Mouse (Mus musculus) frontal cortex, postnatal 25 days (tissue): Measurements from ENCODE around the gene Thy1.

ENCODE experiments used
- DNase-seq, 2 experiments: peaks; one replicate each; pipeline ENCODE4 v3.0.0; 2022; ENCODE audit warnings: low spot score in 2 of 2

Thy1 gene

DNA sequence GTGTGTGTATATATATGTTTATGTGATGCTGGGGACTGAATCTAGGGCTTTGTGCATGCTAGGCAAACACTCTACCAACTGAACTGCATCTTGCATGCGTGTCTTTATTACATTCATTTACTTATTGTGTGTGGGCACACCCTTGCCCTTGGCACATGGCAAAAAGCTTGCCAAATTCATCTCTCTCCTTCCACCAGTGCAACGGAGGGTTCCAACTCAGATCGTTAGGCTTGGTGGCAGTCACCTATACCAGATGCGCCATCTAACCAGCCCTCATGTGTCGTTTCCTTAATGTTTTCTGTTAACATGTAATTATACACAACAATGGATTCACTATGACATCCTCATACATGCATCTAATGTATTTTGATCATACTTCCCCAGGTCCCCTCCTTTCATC lies 39.1 kb downstream of the Thy1 start:
- DNase-seq: no peak

- no peak for DNase-seq
These were observed 40.4 kb downstream of the Thy1 start for GRCm38 (mm10) chr9:44083392-44084121.

DNA sequence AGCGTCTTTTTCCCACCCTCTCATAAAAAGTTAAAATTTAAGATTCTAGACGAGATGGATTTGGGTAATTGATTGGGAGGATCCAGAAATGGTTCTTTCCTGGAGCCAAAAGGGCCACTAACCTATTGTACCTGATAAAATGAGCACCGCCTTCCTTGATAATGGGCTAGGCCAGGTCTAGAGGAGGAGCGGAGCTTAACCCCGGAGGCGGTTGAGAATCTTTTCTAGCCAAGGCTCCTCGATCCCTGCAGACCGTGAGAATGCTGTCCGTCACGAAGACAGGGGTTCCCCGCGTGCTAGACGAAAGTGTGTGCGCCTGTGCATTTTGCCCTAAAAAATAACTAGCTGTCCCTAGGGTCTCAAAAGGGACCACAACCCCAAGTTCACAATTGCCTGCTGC lies 41.1 kb downstream of the Thy1 start:
- no peak for DNase-seq

- peak; percentile 73 to 85 for DNase-seq
These were observed 41.6 kb downstream of the Thy1 start for GRCm38 (mm10) chr9:44084659-44085229.

DNA sequence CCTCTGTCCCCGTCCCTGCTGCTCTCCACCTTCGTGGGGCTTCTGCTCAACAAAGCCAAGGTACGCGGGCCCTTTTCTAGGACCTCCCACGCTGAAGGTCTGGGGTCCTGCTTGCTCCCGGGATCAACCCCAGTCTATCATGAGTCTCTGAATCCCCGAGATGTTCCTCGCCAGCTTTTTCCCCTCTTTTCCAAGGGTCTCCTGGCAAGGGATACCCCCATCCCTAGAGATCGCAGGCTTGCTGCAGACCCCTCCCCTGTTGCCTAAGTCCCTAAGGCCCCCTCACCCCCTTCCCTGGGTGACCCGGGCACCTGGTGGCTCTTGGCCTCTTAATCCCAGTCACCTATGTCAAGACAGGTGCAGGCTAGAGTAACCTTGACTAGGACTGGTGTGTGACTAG lies 42.1 kb downstream of the Thy1 start:
- DNase-seq: no peak

- no peak for DNase-seq
These were observed 42.8 kb downstream of the Thy1 start for GRCm38 (mm10) chr9:44085741-44086665.

DNA sequence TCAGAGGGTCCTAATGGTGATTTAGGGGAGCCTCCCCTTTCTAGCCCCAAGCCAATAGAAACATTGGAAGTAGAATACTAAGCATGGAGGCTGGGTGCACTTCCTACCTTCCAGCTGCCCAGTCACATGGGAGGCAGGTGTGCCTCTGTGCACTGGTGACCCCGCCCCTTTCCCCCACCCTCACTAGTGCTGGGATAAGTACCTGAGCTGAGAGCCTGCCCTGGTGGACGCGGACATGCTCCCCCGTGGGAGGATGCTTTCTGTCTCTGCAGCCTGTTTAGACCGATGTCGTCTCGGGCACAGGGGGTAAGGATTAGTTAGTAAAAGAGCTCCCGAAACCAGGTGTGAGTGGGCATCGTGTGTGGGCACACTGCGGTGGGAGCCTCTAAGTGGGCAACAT lies 43.8 kb downstream of the Thy1 start:
- no peak for DNase-seq

DNA sequence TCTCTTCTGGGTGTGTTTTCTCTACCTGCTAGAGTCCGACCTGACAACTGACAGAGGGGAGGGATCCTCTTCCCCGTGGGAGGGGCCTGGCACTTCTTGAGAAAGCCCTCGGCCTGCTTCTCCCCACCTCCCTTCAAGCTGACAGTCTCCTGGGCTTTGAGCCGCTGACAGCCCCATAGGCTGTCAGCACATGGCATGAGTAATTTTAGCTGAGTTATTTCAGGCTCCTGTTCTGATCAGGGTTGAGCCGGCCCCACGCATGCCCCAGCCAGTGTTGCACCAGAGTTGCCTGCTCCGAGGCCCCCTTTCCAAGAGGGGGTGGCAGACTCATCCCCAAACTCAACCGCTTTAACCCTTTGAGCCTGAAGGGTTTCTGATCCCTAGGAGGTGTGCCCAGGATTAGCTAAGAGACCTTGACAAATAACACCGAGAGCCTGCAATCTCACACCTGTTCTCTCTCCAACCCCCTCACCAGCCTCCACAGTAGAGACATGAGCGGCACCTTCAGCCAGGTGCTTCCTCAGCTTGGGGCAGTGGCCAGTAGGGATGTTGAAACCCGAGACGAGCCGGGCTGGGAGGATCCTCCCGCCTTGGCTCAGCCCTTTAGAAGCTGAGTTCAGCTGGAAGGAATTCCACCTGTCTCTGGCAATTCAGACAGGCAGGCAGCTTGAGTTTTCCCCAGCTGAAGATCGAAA lies 44.7 kb downstream of the Thy1 start:
- no peak for DNase-seq

- DNase-seq: no peak
These were observed 45.9 kb downstream of the Thy1 start for GRCm38 (mm10) chr9:44088877-44089608.

- DNase-seq: peak; percentile 57 to 74
These were observed 50.7 kb downstream of the Thy1 start for GRCm38 (mm10) chr9:44093612-44094503.

GRCm38 (mm10) chr9:44094737-44095136 lies 51.6 kb downstream of the Thy1 start:
- DNase-seq: no peak

DNA sequence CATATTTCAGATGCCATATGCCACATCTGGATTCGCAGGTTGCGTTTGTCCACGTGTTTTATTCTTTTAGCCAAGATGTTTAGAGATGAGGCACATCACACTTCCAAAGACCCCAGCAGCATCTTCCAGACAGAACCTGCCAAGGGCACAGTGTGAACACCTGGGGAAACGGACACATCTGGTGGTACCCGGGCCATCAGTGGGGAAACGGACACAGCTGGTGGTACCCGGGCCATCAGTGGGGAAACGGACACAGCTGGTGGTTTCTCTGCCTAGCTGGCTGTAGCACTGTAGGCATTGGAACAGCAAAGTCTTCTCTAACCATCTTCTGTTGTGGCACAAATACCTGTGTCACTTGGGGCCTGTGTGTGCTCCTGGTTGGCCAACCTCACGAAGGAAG lies 52.6 kb downstream of the Thy1 start:
- no peak for DNase-seq

- peak in 1 of 2 experiments; percentile 45 for DNase-seq
These were observed 53.4 kb downstream of the Thy1 start for GRCm38 (mm10) chr9:44096536-44096935.
